Mouse (Mus musculus): ENCODE results near the gene Eif3i. TPM values are rescaled to one million over a fixed set of nuclear protein-coding genes. Genes with fewer than 3 reads are reported as not detected.
"Not testable (repeated sequence)": the region's sequence is repeated elsewhere in the genome, so short reads cannot be mapped to it uniquely, and the experiment has no call there.

The Eif3i gene
- total and polyA plus RNA-seq, 2 experiments from 2014 or later, result 233 to 401 TPM

DNA sequence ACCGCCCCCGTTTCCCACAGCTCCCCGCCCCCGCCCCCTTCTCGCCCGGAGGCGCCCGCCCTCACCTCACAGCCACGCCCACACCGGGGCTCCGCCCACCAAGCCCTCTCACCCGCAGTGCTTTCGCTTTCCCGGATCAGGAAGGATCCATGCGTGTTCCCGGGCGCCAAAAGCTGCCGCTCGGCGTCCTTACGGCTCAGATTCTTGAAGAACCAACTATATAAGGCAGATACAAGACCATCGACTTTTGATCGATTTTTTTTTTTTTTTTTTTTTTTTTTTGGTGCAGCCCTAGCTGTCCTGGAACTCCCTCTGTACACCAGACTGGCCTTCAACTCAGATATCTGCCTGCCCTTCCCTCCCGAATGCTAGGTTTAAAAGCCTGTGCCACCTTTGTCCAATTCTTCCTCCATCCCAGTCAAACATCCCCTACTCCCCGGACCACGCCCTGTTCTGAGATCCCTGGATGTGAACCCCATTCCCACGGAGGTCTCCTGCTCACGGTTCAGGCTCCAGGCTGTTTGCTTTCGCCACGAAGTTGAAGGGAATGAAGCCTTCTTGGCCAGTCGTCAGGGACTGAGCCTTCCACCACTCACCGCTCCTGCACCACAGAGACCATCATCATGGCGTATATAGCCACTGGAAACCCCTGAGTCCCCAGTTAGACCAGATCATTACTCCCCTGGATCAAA, 43.8 kb downstream of the Eif3i start:
- H3K27ac ChIP-seq, result peak overlapping the region; percentile 82
- no peaks in the 10 kb centered on the region for H3K36me3 ChIP-seq (ENCODE audit: insufficient read depth, low read length)
- no peaks in the 10 kb centered on the region for H3K9me3 ChIP-seq (ENCODE audit: low read length)
- peak overlapping the region; percentile 41 for H3K4me3 ChIP-seq (ENCODE audit: low read length)
- no peak for TF ChIP-seq CTCF (IDR thresholded peaks at IDR 0.05; ENCODE audit: low read depth)
- no peaks in the 10 kb centered on the region for H3K27me3 ChIP-seq (ENCODE audit: insufficient read depth, low read length)
- ATAC-seq, result peak; percentile 83
- 0 out of 2 replicates have a peak, but pooled peaks cover 14% of the 10 kb centered on the region for H3K4me1 ChIP-seq (ENCODE audit: insufficient read depth, low read length)
- H3K9ac ChIP-seq (replicated peaks; ENCODE audit: low read length), result peak overlapping the region; percentile 58
- 7% methylated on average over 32 of the region's 33 CpGs for WGBS
- DNase-seq (ENCODE audit: low spot score), result peak; percentile 94
- peak overlapping the region; percentile 88 for H3K4me2 ChIP-seq (ENCODE audit: low read depth, low read length)

DNA sequence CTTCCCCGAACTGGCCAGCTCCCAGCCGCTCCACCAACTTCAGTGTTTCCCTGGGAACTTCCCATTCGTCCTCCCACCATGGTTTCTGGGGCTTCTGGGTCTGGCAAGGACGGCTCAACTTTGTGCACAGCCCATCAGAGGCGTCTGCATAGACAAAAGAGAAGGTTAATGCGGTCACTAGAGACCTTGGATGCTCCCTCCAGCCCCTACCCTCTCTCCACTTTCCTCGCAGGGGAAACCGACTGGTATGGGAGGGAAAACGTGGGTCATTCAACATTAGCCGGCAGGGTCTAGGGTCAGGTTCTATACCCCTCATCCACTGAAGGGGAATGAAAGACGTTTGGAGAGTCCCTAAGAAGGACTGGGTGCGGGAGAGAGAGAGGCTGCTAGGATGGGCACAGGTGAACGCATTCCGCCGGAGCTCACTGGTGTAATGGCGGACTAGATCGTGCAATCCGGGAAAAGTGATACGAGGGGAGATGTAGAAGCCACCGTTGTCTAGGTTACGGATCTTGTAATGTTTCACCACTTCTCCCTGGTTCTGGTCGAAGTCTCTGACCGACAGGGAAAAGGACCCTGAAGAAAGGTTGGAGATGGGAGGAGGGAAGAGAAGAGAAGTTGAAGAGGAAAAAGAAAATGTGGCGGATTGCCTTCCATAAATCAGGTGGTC, 44.5 kb downstream of the Eif3i start:
- peak overlapping the region; percentile 88 for H3K4me2 ChIP-seq (ENCODE audit: low read depth, low read length)
- under 1% methylated on average over 24 of the region's 24 CpGs for WGBS
- TF ChIP-seq CTCF (IDR thresholded peaks at IDR 0.05; ENCODE audit: low read depth), result no peak
- H3K36me3 ChIP-seq (ENCODE audit: insufficient read depth, low read length), result no peaks in the 10 kb centered on the region
- DNase-seq (ENCODE audit: low spot score), result peak; percentile 22
- peak overlapping the region; percentile 82 for H3K27ac ChIP-seq
- 0 out of 2 replicates have a peak, but pooled peaks cover 14% of the 10 kb centered on the region for H3K4me1 ChIP-seq (ENCODE audit: insufficient read depth, low read length)
- H3K4me3 ChIP-seq (ENCODE audit: low read length), result peak overlapping the region; percentile 41
- no peaks in the 10 kb centered on the region for H3K9me3 ChIP-seq (ENCODE audit: low read length)
- peak overlapping the region; percentile 58 for H3K9ac ChIP-seq (replicated peaks; ENCODE audit: low read length)
- H3K27me3 ChIP-seq (ENCODE audit: insufficient read depth, low read length), result no peaks in the 10 kb centered on the region
- peak; percentile 77 for ATAC-seq

DNA sequence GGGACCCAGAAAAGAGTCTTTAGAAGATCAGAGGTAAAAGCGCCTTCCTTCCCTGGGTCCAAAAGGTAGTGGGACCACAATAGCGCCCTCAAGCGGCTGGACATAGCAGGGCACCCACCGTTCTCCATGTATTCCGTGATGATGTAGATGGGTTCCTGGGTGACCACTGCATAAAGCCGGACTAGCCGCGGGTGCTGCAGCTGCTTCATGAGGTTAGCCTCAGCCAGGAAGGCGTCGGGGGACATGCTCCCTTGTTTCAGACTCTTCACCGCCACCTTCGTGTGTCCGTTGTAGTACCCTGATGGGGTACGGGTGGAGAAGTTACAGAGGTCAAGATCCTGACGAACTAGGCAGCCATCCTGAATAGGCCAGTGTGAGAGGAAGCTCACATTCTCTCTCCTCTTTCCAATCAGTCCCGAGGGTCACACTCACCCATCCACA, 45.0 kb downstream of the Eif3i start:
- H3K36me3 ChIP-seq (ENCODE audit: insufficient read depth, low read length), result no peaks in the 10 kb centered on the region
- H3K9me3 ChIP-seq (ENCODE audit: low read length), result no peaks in the 10 kb centered on the region
- ATAC-seq (peak; percentile 46), DNase-seq (ENCODE audit: low spot score) (peak; percentile 73)
- no peaks in the 10 kb centered on the region for H3K27me3 ChIP-seq (ENCODE audit: insufficient read depth, low read length)
- H3K9ac ChIP-seq (replicated peaks; ENCODE audit: low read length), result peak overlapping the region; percentile 58
- peak overlapping the region; percentile 41 for H3K4me3 ChIP-seq (ENCODE audit: low read length)
- H3K4me2 ChIP-seq (ENCODE audit: low read depth, low read length), result peak overlapping the region; percentile 88
- WGBS, result 3% methylated on average over 16 of the region's 16 CpGs
- TF ChIP-seq CTCF (IDR thresholded peaks at IDR 0.05; ENCODE audit: low read depth), result peak; percentile 78
- H3K4me1 ChIP-seq (ENCODE audit: insufficient read depth, low read length), result 0 out of 2 replicates have a peak, but pooled peaks cover 14% of the 10 kb centered on the region
- H3K27ac ChIP-seq, result peak overlapping the region; percentile 82

DNA sequence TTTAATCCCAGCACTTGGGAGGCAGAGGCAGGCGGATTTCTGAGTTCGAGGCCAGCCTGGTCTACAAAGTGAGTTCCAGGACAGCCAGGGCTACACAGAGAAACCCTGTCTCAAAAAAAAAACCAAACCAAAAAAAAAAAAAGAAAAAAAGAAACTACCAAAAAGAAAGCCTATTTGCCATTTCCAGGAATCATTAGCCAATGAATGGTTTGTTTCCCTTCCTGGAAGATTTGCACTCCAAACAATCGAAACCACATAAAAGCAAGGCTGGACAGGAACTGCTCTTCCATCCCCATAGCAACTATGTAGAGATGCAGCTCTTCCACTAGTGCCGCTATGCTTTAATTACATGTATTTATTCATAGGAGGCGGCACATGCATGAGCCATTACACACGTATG, 45.9 kb downstream of the Eif3i start:
- not testable (repeated sequence) for DNase-seq (ENCODE audit: low spot score); H3K27ac ChIP-seq; H3K27me3 ChIP-seq (ENCODE audit: insufficient read depth, low read length); H3K36me3 ChIP-seq (ENCODE audit: insufficient read depth, low read length); H3K9ac ChIP-seq (replicated peaks; ENCODE audit: low read length); ATAC-seq; H3K9me3 ChIP-seq (ENCODE audit: low read length); H3K4me3 ChIP-seq (ENCODE audit: low read length)
- peak overlapping the region; percentile 88; the same call in 1 of the 2 replicates for H3K4me2 ChIP-seq (ENCODE audit: low read depth, low read length)
- 0 out of 2 replicates have a peak, but pooled peaks cover 14% of the 10 kb centered on the region for H3K4me1 ChIP-seq (ENCODE audit: insufficient read depth, low read length)
- 47% methylated on average over 5 of the region's 6 CpGs for WGBS

DNA sequence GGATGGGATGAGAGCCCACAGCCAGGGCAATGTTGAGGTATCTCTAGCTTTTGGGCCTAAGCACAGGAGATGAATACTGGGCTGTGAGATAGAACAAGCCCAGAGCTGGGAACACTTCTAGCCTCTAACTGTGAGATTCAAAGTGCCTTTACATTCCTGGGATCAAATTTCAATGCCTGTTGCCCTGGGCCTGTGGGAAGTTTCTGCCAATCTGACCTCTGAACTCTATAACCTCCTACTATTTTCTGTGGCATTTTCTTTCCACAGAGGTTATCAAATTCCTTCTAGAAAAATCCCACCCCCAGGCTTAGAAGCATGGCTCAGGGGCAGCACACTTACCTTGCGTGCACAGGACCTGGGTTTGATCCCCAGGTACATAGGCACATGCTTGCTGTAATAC, 50.2 kb downstream of the Eif3i start:
- no peaks in the 10 kb centered on the region for H3K36me3 ChIP-seq (ENCODE audit: insufficient read depth, low read length)
- no peak overlapping the region for H3K4me2 ChIP-seq (ENCODE audit: low read depth, low read length)
- no peaks in the 10 kb centered on the region for H3K9me3 ChIP-seq (ENCODE audit: low read length)
- no peak for TF ChIP-seq CTCF (IDR thresholded peaks at IDR 0.05; ENCODE audit: low read depth)
- no peaks in the 10 kb centered on the region for H3K27me3 ChIP-seq (ENCODE audit: insufficient read depth, low read length)
- no peak overlapping the region for H3K27ac ChIP-seq
- ATAC-seq, result no peak
- no peak overlapping the region for H3K4me3 ChIP-seq (ENCODE audit: low read length)
- DNase-seq (ENCODE audit: low spot score), result no peak
- H3K4me1 ChIP-seq (ENCODE audit: insufficient read depth, low read length), result 0 out of 2 replicates have a peak, but pooled peaks cover 7% of the 10 kb centered on the region
- 78% methylated on average over 1 of the region's 1 CpGs for WGBS
- H3K9ac ChIP-seq (replicated peaks; ENCODE audit: low read length), result no peak overlapping the region

DNA sequence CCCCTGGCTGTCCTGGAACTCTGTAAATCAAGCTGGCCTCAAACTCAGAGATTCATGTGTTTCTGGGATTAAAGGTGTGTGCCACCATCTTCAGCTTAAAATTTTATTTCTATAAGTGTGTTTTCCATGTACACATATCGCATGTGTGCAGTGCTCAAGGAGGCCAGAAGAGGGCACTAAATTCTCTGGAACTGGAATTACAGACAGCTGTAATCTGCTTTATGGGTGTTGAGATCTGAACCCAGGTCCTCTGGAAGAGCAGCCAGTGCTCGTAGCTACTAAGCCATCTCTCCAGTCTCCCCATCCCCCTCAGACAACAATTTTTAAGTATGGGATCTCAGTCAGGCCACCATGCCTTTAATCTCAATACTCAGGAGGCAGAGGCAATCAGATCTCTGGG, 51.1 kb downstream of the Eif3i start:
- DNase-seq (ENCODE audit: low spot score) (peak; percentile 30), ATAC-seq (no peak)
- 94% methylated on average over 2 of the region's 2 CpGs for WGBS
- H3K4me2 ChIP-seq (ENCODE audit: low read depth, low read length), result no peak overlapping the region
- no peak overlapping the region for H3K27ac ChIP-seq
- H3K4me1 ChIP-seq (ENCODE audit: insufficient read depth, low read length), result no peaks in the 10 kb centered on the region
- no peaks in the 10 kb centered on the region for H3K9me3 ChIP-seq (ENCODE audit: low read length)
- no peak overlapping the region for H3K9ac ChIP-seq (replicated peaks; ENCODE audit: low read length)
- no peaks in the 10 kb centered on the region for H3K27me3 ChIP-seq (ENCODE audit: insufficient read depth, low read length)
- no peaks in the 10 kb centered on the region for H3K36me3 ChIP-seq (ENCODE audit: insufficient read depth, low read length)
- H3K4me3 ChIP-seq (ENCODE audit: low read length), result no peak overlapping the region
- TF ChIP-seq CTCF (IDR thresholded peaks at IDR 0.05; ENCODE audit: low read depth), result peak; percentile 53

DNA sequence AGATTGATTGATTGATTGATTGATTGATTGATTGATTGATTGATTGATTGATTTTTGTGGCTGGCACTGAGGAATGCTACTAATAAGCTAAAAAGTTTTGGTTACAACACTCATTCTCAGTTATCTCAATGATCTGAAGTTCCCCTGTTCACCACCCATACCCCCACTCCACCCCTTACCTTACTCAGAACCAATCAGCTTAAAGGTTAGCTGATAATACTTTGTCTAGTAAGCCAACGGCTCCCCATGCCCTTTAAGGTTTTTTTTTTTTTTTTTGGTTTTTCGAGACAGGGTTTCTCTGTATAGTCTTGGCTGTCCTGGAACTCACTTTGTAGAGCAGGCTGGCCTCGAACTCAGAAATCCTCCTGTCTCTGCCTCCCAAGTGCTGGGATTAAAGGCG, 52.8 kb downstream of the Eif3i start:
- H3K36me3 ChIP-seq (ENCODE audit: insufficient read depth, low read length); H3K9ac ChIP-seq (replicated peaks; ENCODE audit: low read length); H3K4me3 ChIP-seq (ENCODE audit: low read length); H3K4me1 ChIP-seq (ENCODE audit: insufficient read depth, low read length); H3K27ac ChIP-seq; H3K9me3 ChIP-seq (ENCODE audit: low read length); H3K4me2 ChIP-seq (ENCODE audit: low read depth, low read length); DNase-seq (ENCODE audit: low spot score); H3K27me3 ChIP-seq (ENCODE audit: insufficient read depth, low read length); ATAC-seq: not testable (repeated sequence)
- WGBS, result 88% methylated on average over 4 of the region's 4 CpGs

Data from hindbrain, postnatal 0 days (tissue).